Mouse (Mus musculus) embryonic fibroblast, embryonic 13.5 days (primary cell): ENCODE results near the gene Rora. TPM values are rescaled to one million over a fixed set of nuclear protein-coding genes. Genes with fewer than 3 reads are reported as not detected.

Experiments used
- H3K27ac ChIP-seq: 2 replicates; pipeline ENCODE4 v1.5.1; 2012; ENCODE audit warnings: low read length, control low read depth, inconsistent platforms; ENCODE audit not compliant: insufficient read depth
- H3K4me1 ChIP-seq: 2 replicates; pipeline ENCODE4 v1.6.1; 2011; ENCODE audit warnings: low read length; ENCODE audit not compliant: control insufficient read depth, insufficient read depth
- H3K4me3 ChIP-seq: 2 replicates; pipeline ENCODE4 v1.5.1; 2011; ENCODE audit warnings: mild to moderate bottlenecking, control low read depth, low read length; ENCODE audit not compliant: insufficient read depth
- CTCF ChIP-seq: IDR thresholded peaks from 2 replicates; pipeline ENCODE4 v1.5.1; 2011; ENCODE audit warnings: mild to moderate bottlenecking, control low read depth, low read length, moderate library complexity, borderline replicate concordance; ENCODE audit not compliant: insufficient read depth
- POLR2A ChIP-seq: IDR thresholded peaks from 2 replicates; pipeline ENCODE4 v1.6.1; 2011; ENCODE audit warnings: low read depth, mild to moderate bottlenecking, control low read depth, low read length, moderate library complexity
- polyA plus RNA-seq: library from polyadenylated mRNA; stranded (reverse); fragments of >200 nt; gene quantifications from 2 replicates; pipeline ENCODE4 v1.2.4, GENCODE M21; 2011; ENCODE audit warnings: low read depth; ENCODE audit not compliant: missing spikeins, insufficient read length

Gene Rora
- polyA plus RNA-seq, 1 experiment = 11.2 TPM

DNA sequence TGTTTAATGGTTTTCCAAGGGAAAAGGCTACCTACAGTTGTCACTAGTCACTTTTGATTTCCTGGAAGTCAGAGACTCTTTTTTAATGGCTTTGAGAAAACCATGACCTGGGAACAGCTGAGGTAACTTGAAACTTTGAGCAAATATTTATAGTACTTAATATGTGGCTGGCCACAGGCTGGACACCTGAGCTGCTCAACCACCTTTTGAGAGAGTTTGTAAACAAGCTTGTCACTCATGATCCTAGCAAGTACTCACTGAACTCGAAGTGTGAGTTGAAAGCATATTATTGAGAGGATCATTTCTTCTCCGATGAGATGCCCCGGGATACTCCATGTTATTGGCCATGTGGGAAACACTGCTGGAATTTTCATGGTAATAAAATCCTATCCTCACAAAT lies 353.1 kb downstream of the Rora start:
- H3K27ac ChIP-seq = no peak overlapping the region
- no peak overlapping the region for H3K4me3 ChIP-seq
- TF ChIP-seq POLR2A = no peak
- H3K4me1 ChIP-seq = no peaks in the 10 kb centered on the region

- TF ChIP-seq CTCF (no peak), POLR2A (no peak)
- Histone ChIP-seq H3K4me3 (no peak overlapping the region), H3K4me1 (no peaks in the 10 kb centered on the region), H3K27ac (no peak overlapping the region)
Measured at GRCm38 (mm10) chr9:69008706-69009105, 355.1 kb downstream of the Rora start.

GRCm38 (mm10) chr9:69010886-69011285 lies 357.3 kb downstream of the Rora start:
- no peak for TF ChIP-seq CTCF
- no peak for TF ChIP-seq POLR2A
- H3K4me1 ChIP-seq = no peaks in the 10 kb centered on the region
- no peak overlapping the region for H3K4me3 ChIP-seq
- no peak overlapping the region for H3K27ac ChIP-seq

- Histone ChIP-seq H3K4me3 (no peak overlapping the region), H3K27ac (no peak overlapping the region), H3K4me1 (no peaks in the 10 kb centered on the region)
- TF ChIP-seq CTCF = no peak
- TF ChIP-seq POLR2A = no peak
Measured at GRCm38 (mm10) chr9:69013186-69013715, 359.7 kb downstream of the Rora start.

- no peaks in the 10 kb centered on the region for H3K4me1 ChIP-seq
- H3K27ac ChIP-seq = no peak overlapping the region
- no peak overlapping the region for H3K4me3 ChIP-seq
- TF ChIP-seq POLR2A (no peak), CTCF (no peak)
Measured at GRCm38 (mm10) chr9:69014203-69014602, 360.6 kb downstream of the Rora start.

DNA sequence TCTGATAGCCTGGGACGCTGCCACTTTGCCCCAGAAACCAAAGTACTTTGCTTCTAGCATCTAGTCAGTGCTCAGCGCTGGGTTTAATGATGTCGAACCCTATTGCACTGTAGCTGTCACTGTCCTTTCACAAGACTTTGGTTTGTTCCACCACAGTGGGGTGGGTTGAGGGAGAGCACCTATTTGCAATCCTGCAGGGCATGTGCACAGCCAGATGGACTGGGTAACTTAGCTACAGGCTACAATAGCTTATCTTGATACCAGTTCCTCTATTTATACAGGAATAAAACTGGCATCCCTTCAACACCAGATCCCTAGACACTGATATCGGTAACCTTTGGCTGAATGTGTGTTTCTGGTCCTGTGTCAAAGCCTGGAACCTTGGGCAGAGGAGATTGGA lies 366.8 kb downstream of the Rora start:
- TF ChIP-seq POLR2A (no peak), CTCF (no peak)
- Histone ChIP-seq H3K4me3 (no peak overlapping the region), H3K27ac (no peak overlapping the region), H3K4me1 (peaks cover 10% of the 10 kb centered on the region; the same call in 1 of the 2 replicates)

- Histone ChIP-seq H3K27ac (no peak overlapping the region), H3K4me3 (no peak overlapping the region), H3K4me1 (peaks cover 10% of the 10 kb centered on the region; the same call in 1 of the 2 replicates)
- TF ChIP-seq CTCF (no peak), POLR2A (no peak)
Measured at GRCm38 (mm10) chr9:69021482-69021881, 367.9 kb downstream of the Rora start.

- Histone ChIP-seq H3K27ac (peak overlapping the region; percentile 61), H3K4me1 (peaks cover 10% of the 10 kb centered on the region; the same call in 1 of the 2 replicates), H3K4me3 (no peak overlapping the region)
- no peak for TF ChIP-seq POLR2A
- TF ChIP-seq CTCF = no peak
Measured at GRCm38 (mm10) chr9:69023314-69023713, 369.7 kb downstream of the Rora start.

- H3K4me1 ChIP-seq = peaks cover 5% of the 10 kb centered on the region; the same call in 1 of the 2 replicates
Measured at GRCm38 (mm10) chr9:69028177-69028576, 374.6 kb downstream of the Rora start.

GRCm38 (mm10) chr9:69034301-69034871 lies 380.8 kb downstream of the Rora start:
- Histone ChIP-seq H3K4me3 (no peak overlapping the region), H3K4me1 (no peaks in the 10 kb centered on the region), H3K27ac (no peak overlapping the region)
- no peak for TF ChIP-seq CTCF
- TF ChIP-seq POLR2A = no peak

More at GRCm38 (mm10) chr9:69028177-69028576, 374.6 kb downstream of the Rora start:
- no peak overlapping the region for H3K4me3 ChIP-seq
- TF ChIP-seq CTCF (no peak), POLR2A (no peak)
- no peak overlapping the region for H3K27ac ChIP-seq

DNA sequence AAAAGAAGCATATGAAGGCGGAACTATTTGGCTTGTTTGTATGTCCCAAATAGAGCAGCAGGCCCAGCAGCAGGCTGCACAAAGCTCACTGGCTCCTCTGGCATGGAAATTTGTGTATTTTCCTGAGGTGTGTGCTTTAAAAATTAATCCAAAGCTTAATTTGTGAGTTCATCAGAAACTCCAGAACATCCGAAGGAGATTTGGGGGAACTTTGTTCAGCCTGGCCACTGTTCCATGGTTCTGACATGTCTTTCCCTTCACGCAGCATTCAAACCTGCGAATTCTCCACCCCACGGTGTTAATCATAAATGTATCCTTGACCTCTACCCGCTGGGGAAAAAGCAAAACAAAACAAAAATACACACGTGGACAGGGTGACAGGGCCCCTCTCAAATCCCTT lies 381.9 kb downstream of the Rora start:
- Histone ChIP-seq H3K4me3 (no peak overlapping the region), H3K27ac (no peak overlapping the region), H3K4me1 (no peaks in the 10 kb centered on the region)
- TF ChIP-seq POLR2A = no peak
- no peak for TF ChIP-seq CTCF

DNA sequence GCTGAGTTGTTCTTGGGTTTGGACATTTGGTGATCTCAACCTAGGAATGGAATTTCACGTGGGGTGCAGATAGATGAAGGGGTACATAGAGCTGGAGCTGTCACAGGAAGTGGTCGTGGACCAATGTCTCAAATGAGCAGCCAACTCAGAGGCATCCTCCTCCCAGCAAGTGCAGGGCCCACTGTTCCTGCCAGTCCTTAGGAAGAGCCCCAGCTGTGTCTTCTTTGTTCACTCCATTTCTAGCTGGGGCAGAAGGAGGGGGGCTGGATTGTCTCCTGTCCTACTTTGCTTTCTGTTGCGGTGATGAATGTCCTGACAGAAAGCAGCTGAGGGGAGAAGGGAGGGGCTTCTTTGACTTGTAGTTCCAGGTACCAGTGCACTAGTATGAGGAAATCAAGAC lies 382.7 kb downstream of the Rora start:
- H3K27ac ChIP-seq = no peak overlapping the region
- H3K4me3 ChIP-seq = no peak overlapping the region
- TF ChIP-seq CTCF (no peak), POLR2A (no peak)
- H3K4me1 ChIP-seq = no peaks in the 10 kb centered on the region
